10 mouse cellular contexts compared by ENCODE assay signal in genomic region chr10:60635568-60636295, GRCm38 (mm10).
A peak's percentile ranks its signal among the peaks of the same experiment; 100 is the strongest.
DNase-seq lines count a peak whose midpoint lies in the region; ATAC-seq lines count a peak whose summit lies in the region.
"Had no signal": no experiment of that assay in that cellular context is flagged by ENCODE, and none has a peak within 500 bp of the region (broad histone marks: within the 10 kb centered on the region; RNA-seq: fewer than 3 reads in every experiment).

No protein-coding gene starts in this region.

- H3K27ac ChIP-seq in hindbrain, embryonic 15.5 days (replicated peaks) = no peak overlapping the region
- H3K27ac ChIP-seq in hindbrain, embryonic 10.5 days = no peak overlapping the region
- H3K27ac ChIP-seq in neural tube, embryonic 11.5 days (ENCODE audit: low read depth, low read length) = no peak overlapping the region
- no peak overlapping the region for H3K27ac ChIP-seq in intestine, embryonic 15.5 days

- 32% methylated on average over 13 of the region's 13 CpGs for WGBS in hindbrain, embryonic 15.5 days
- WGBS in hindbrain, embryonic 10.5 days = 30% methylated on average over 13 of the region's 13 CpGs
- 21% methylated on average over 13 of the region's 13 CpGs for WGBS in neural tube, embryonic 11.5 days
- WGBS in intestine, embryonic 15.5 days = 19% methylated on average over 13 of the region's 13 CpGs

- H3K9me3 ChIP-seq in hindbrain, embryonic 15.5 days = no peaks in the 10 kb centered on the region
- H3K9me3 ChIP-seq in hindbrain, embryonic 10.5 days = no peaks in the 10 kb centered on the region
- no peaks in the 10 kb centered on the region for H3K9me3 ChIP-seq in neural tube, embryonic 11.5 days (ENCODE audit: control insufficient read depth, low read length)
- no peaks in the 10 kb centered on the region for H3K9me3 ChIP-seq in intestine, embryonic 15.5 days

- no peak overlapping the region for H3K4me2 ChIP-seq in hindbrain, embryonic 15.5 days
- no peak overlapping the region for H3K4me2 ChIP-seq in neural tube, embryonic 11.5 days (ENCODE audit: low read depth)
- H3K4me2 ChIP-seq in intestine, embryonic 15.5 days (replicated peaks) = peak overlapping the region; percentile 7; the same call in 1 of the 2 replicates

- no peak overlapping the region for H3K4me3 ChIP-seq in hindbrain, embryonic 15.5 days
- H3K4me3 ChIP-seq in hindbrain, embryonic 10.5 days = no peak overlapping the region
- no peak overlapping the region for H3K4me3 ChIP-seq in neural tube, embryonic 11.5 days (ENCODE audit: low read depth, low read length)
- no peak overlapping the region for H3K4me3 ChIP-seq in intestine, embryonic 15.5 days (replicated peaks)
- H3K4me3 ChIP-seq: myocyte had no signal

- no peak overlapping the region for H3K9ac ChIP-seq in hindbrain, embryonic 15.5 days
- H3K9ac ChIP-seq in neural tube, embryonic 11.5 days (ENCODE audit: low read length) = no peak overlapping the region
- no peak overlapping the region for H3K9ac ChIP-seq in intestine, embryonic 15.5 days

- no peaks in the 10 kb centered on the region for H3K36me3 ChIP-seq in hindbrain, embryonic 15.5 days
- H3K36me3 ChIP-seq in hindbrain, embryonic 10.5 days = no peaks in the 10 kb centered on the region
- H3K36me3 ChIP-seq in neural tube, embryonic 11.5 days (ENCODE audit: control insufficient read depth, insufficient read depth, low read length) = no peaks in the 10 kb centered on the region
- H3K36me3 ChIP-seq in intestine, embryonic 15.5 days = no peaks in the 10 kb centered on the region

- no peaks in the 10 kb centered on the region; the same call in 1 of the 2 replicates for H3K4me1 ChIP-seq in hindbrain, embryonic 15.5 days (replicated peaks)
- peaks cover 14% of the 10 kb centered on the region for H3K4me1 ChIP-seq in hindbrain, embryonic 10.5 days (replicated peaks)
- H3K4me1 ChIP-seq in neural tube, embryonic 11.5 days (ENCODE audit: control insufficient read depth, insufficient read depth, low read length) = peaks cover 4% of the 10 kb centered on the region
- H3K4me1 ChIP-seq in intestine, embryonic 15.5 days (replicated peaks) = 0 out of 2 replicates have a peak, but pooled peaks cover 5% of the 10 kb centered on the region

- no peak for DNase-seq in hindbrain, embryonic 10.5 days (ENCODE audit: low spot score)
- DNase-seq in neural tube, embryonic 11.5 days (ENCODE audit: low spot score) = peak; percentile 56
- DNase-seq in neural tube, embryonic 10.5 days (ENCODE audit: extremely low spot score, low spot score) = no peak
- DNase-seq: right cerebral cortex, postnatal 25 days; thymus, adult 18-20 months had no signal

- no peaks in the 10 kb centered on the region for H3K27me3 ChIP-seq in hindbrain, embryonic 15.5 days
- 0 out of 2 replicates have a peak, but pooled peaks cover 2% of the 10 kb centered on the region for H3K27me3 ChIP-seq in hindbrain, embryonic 10.5 days (ENCODE audit: insufficient read depth, poor library complexity, severe bottlenecking)
- H3K27me3 ChIP-seq in neural tube, embryonic 11.5 days (ENCODE audit: control insufficient read depth, insufficient read depth, low read length) = no peaks in the 10 kb centered on the region
- H3K27me3 ChIP-seq in intestine, embryonic 15.5 days (replicated peaks) = no peaks in the 10 kb centered on the region

- peak; percentile 40; the same call in 1 of the 2 replicates for ATAC-seq in hindbrain, embryonic 15.5 days (ENCODE audit: low FRiP score, low read depth)
- ATAC-seq in neural tube, embryonic 11.5 days (ENCODE audit: insufficient read depth, low FRiP score, low TSS enrichment) = no peak
- ATAC-seq in intestine, embryonic 15.5 days = peak; percentile 58; the same call in 1 of the 2 replicates
- ATAC-seq in frontal cortex, adult (ENCODE audit: low TSS enrichment) = no peak
- no peak for ATAC-seq in megakaryocyte, adult 5-6 weeks (ENCODE audit: poor library complexity, severe bottlenecking)

Comparison
In these comparisons a context has a peak if more than half of its experiments do, and no peak if none do; other contexts are left out.
1. ATAC-seq: peak in hindbrain, embryonic 15.5 days (single experiment) and intestine, embryonic 15.5 days (single experiment); none in neural tube, embryonic 11.5 days (single experiment), frontal cortex, adult (single experiment) and megakaryocyte, adult 5-6 weeks (single experiment).